27 mouse cellular contexts compared by ENCODE assay signal in the genomic region with DNA sequence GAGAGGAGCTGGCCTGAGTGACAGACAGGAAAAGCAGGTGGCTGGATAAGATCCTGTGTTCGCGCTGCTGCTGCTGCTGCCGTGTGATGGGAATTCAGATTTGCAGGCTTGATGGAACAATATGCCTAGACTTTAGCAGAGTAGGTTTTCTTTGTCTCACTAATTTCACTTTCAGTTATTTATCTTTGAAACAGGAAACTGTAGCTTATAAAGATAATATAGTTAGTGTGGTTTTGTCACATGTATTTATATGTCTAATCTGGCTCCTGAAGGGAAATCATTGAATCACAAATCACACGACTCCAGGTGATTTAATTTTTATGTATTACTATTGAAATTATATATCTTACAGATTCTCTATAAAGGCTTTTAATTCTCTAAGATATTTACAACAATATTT. TPM values are rescaled to one million over a fixed set of nuclear protein-coding genes. Genes with fewer than 3 reads are reported as not detected.
"Had no signal": no experiment of that assay in that cellular context is flagged by ENCODE, and none has a peak within 500 bp of the region (broad histone marks: within the 10 kb centered on the region; RNA-seq: fewer than 3 reads in every experiment).

No protein-coding gene starts in this region.

- H3K4me1 ChIP-seq: heart, embryonic 10.5 days; heart, embryonic 12.5 days; hindbrain, embryonic 10.5 days; hindbrain, embryonic 12.5 days; intestine, embryonic 15.5 days; limb, embryonic 13.5 days; limb, embryonic 15.5 days; liver, embryonic 12.5 days had no signal

- DNase-seq: gastrocnemius, adult 2 months; gastrocnemius, postnatal 10 days; gastrocnemius, postnatal 25 days; heart, adult 18-20 months; heart, postnatal 10 days; heart, postnatal 4 days; kidney, adult 18-20 months; kidney, adult 8-10 months; kidney, postnatal 10 days; kidney, postnatal 25 days; layer of hippocampus, adult 9-11 months; layer of hippocampus, postnatal 36 days; left cerebral cortex, postnatal 4 days had no signal

- ATAC-seq: hindbrain, embryonic 16.5 days; intestine, embryonic 15.5 days; intestine, postnatal 0 days; liver, embryonic 12.5 days had no signal

- H3K27ac ChIP-seq: gastrocnemius, adult 2 months; heart, embryonic 10.5 days; hindbrain, embryonic 10.5 days; hindbrain, embryonic 12.5 days; hindbrain, embryonic 14.5 days; intestine, embryonic 15.5 days; limb, embryonic 13.5 days; limb, embryonic 15.5 days; liver, embryonic 12.5 days; liver, embryonic 14.5 days had no signal

- H3K4me2 ChIP-seq: heart, embryonic 12.5 days; hindbrain, embryonic 12.5 days; hindbrain, embryonic 14.5 days; intestine, embryonic 15.5 days; limb, embryonic 13.5 days; limb, embryonic 15.5 days; liver, embryonic 12.5 days had no signal

- H3K36me3 ChIP-seq: hindbrain, embryonic 10.5 days; hindbrain, embryonic 12.5 days; intestine, embryonic 15.5 days; limb, embryonic 15.5 days had no signal

- H3K9me3 ChIP-seq: heart, embryonic 10.5 days; heart, embryonic 12.5 days; hindbrain, embryonic 10.5 days; hindbrain, embryonic 12.5 days; intestine, embryonic 15.5 days; limb, embryonic 13.5 days; limb, embryonic 15.5 days; liver, embryonic 12.5 days had no signal

- H3K9ac ChIP-seq: heart, embryonic 12.5 days; hindbrain, embryonic 12.5 days; hindbrain, embryonic 14.5 days; intestine, embryonic 15.5 days; limb, embryonic 13.5 days; limb, embryonic 15.5 days; liver, embryonic 12.5 days; liver, embryonic 14.5 days had no signal

- H3K4me3 ChIP-seq: gastrocnemius, adult 2 months; heart, embryonic 10.5 days; heart, embryonic 12.5 days; hindbrain, embryonic 10.5 days; hindbrain, embryonic 12.5 days; intestine, embryonic 15.5 days; limb, embryonic 13.5 days; limb, embryonic 15.5 days; liver, embryonic 12.5 days had no signal

- H3K27me3 ChIP-seq: heart, embryonic 12.5 days; hindbrain, embryonic 12.5 days; intestine, embryonic 15.5 days; limb, embryonic 13.5 days; limb, embryonic 15.5 days; liver, embryonic 12.5 days had no signal

RNA-seq across cellular contexts. Expression of a gene that starts 24.0 kb away (rescaled TPM):
- total RNA-seq: gastrocnemius, postnatal 10 days; gastrocnemius, postnatal 25 days; gastrocnemius, postnatal 4 days; heart, adult 18-20 months; heart, postnatal 25 days had no signal
